Mouse (Mus musculus): ENCODE measurements around the gene Abca14. TPM values are rescaled to one million over a fixed set of nuclear protein-coding genes. Genes with fewer than 3 reads are reported as not detected.

The Abca14 gene
- polyA plus RNA-seq (2014; fragmentation: Illumina TruSeq; extraction: RNeasy Lipid Tissue Mini Kit (QIAGEN cat#74804); ENCODE audit: low read depth, low replicate concordance), result 125 TPM

DNA sequence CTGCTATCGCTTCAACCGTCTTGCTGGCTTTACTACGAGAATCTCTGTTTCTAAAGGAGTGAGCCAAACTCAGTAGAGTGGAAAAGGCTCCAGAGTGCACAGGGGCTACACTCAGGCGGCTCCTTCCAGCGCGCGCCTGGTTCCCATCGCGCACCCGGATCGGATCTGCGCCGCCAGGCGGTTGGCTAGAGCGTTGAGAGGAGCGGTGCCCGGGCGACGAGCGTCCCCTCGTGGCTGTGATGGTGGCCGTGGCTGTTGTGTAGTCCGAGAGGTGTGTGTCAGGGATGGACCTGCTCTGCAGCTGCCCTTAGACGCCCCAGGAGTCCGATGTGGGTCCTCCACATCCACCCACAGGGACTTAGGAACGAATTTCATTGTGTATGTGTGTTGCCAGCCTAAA, at the start of gene Abca14:
Abca14 (plus strand) TSS at position 173 of the 400 bp plus-strand sequence.

DNA sequence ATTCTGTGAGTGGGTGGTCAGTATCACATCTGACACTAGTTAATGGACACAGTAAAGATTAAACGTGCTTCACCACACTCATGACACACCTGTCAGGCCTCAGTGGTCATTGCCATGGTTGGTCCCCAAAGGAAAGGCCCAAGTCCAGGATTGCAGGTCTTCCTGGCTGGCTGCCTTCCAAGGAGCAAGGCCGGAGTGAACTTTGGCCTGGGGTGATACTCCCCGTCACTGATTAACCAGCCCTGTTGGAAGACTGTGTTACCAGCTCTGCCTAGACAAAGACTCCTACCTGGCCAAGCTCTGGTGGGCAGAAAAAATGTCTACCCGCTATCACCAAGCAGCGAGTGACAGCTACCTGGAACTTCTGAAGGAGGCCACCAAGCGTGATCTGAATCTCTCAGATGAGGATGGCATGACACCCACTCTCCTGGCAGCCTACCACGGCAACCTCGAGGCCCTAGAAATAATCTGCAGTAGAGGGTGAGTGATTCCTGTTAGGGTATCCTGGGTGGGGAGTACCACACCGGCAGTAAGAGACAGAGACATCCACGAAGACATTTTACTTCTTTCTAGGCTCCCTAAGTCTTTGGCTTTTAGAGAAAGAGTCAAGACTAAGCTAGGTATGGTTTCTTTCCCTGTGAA, 30.0 kb upstream of the Abca14 start, which contains the start of gene Anks4b:
Anks4b (plus strand) TSS at position 256 of the 642 bp plus-strand sequence.

DNA sequence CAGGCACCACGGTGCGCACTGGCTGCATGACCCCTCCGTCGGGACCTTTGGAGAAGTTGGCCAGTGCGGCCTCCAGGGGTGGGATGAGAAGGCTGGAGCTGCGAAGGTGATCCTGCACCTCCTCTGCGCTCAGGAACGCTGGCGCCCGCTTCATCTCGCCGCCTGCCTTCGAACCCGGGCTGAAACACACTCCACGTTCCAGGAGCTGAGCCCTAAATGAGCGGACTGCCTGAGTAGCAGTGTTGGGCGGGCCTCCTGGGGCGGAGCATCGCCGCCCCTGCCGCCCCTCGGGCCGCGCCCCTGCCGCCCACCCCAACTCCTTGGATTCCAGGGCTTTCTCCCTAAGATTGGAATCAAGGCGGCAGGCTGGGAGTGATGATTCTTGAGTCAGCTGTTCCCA, 2.0 kb upstream of the Abca14 start, which contains the start of gene Crym:
Crym (minus strand) TSS at position 341 of the 400 bp plus-strand sequence.

DNA sequence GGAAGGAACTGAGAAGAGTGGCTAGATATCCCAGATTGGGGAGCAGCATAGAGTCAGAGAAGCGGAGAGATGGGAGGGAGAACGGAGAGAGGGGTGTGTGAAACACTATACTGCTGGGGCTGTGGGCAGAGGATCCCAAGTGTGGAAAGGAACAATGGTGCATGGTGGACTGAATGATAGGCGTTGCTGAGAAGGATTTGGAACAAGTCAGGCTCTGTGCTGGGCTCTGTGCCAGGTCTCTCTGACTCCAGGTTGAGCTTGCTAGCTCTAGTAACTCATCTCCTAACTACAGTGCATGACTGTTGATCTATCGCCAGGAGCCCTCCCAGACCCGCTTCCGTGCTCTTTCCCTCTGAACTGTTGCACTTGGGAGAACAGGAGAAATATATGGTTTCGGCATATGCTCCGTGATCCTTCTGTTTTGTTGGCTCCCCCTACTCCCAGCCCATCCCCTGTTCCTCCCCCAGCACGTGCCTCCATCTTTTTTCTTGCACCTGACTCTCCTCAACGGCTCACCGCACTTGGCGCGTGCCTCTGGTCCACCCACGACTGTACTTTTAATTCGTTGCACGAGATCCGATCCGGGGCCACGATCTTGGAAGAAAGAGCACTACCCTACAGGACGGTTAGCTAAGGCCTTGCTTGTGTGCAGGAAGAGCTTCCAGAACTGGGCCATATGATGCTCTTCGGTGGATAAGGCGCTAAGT, 124.5 kb downstream of the Abca14 start, which contains the start of gene Abca15:
Abca15 (plus strand) TSS at position 584 of the 707 bp plus-strand sequence.

Other genes with a start within 250 kb of the Abca14 start
- gene Dnah3, start 108.7 kb upstream of the Abca14 start, polyA plus RNA-seq (2014; fragmentation: Illumina TruSeq; extraction: RNeasy Lipid Tissue Mini Kit (QIAGEN cat#74804); ENCODE audit: low read depth, low replicate concordance), result 99.4 TPM
- gene Tmem159, start 101.6 kb upstream of the Abca14 start, polyA plus RNA-seq (2014; fragmentation: Illumina TruSeq; extraction: RNeasy Lipid Tissue Mini Kit (QIAGEN cat#74804); ENCODE audit: low read depth, low replicate concordance), result 7.8 TPM
- gene Zp2, start 58.7 kb upstream of the Abca14 start, polyA plus RNA-seq (2014; fragmentation: Illumina TruSeq; extraction: RNeasy Lipid Tissue Mini Kit (QIAGEN cat#74804); ENCODE audit: low read depth, low replicate concordance), result not detected
- gene Anks4b, start 30.1 kb upstream of the Abca14 start, polyA plus RNA-seq (2014; fragmentation: Illumina TruSeq; extraction: RNeasy Lipid Tissue Mini Kit (QIAGEN cat#74804); ENCODE audit: low read depth, low replicate concordance), result 1.7 TPM
- gene Crym, start 1.9 kb upstream of the Abca14 start, polyA plus RNA-seq (2014; fragmentation: Illumina TruSeq; extraction: RNeasy Lipid Tissue Mini Kit (QIAGEN cat#74804); ENCODE audit: low read depth, low replicate concordance), result not detected
- gene Abca15, start 124.7 kb downstream of the Abca14 start, polyA plus RNA-seq (2014; fragmentation: Illumina TruSeq; extraction: RNeasy Lipid Tissue Mini Kit (QIAGEN cat#74804); ENCODE audit: low read depth, low replicate concordance), result 86.7 TPM
- 116 TPM for gene Abca16, start 205.7 kb downstream of the Abca14 start, polyA plus RNA-seq (2014; fragmentation: Illumina TruSeq; extraction: RNeasy Lipid Tissue Mini Kit (QIAGEN cat#74804); ENCODE audit: low read depth, low replicate concordance)

All from testis, adult 10 weeks (tissue).